10 mouse cellular contexts compared by ENCODE assay signal in the genomic region with DNA sequence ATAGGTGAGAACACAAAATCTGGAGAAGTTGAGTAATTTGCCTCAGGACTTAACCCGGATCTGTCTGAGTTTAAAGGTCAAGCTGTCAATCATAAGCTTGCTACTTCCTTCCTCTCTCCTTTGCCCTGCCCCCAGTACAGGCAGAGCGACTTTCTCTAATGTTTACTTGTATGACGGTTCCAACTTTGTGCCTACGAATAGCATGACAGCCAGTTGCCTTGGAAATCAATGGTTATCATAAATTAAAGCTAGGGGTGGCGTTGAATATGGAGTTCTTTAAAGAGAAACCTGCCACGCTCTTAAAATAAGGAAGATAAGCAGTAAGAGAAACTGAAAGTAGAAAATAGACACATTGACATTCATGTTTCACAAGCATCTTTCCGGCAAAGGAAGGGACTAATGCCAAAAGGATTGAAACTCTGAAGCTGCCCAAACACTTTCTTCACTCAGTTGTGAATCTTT. TPM values are rescaled to one million over a fixed set of nuclear protein-coding genes. Genes with fewer than 3 reads are reported as not detected.
DNase-seq lines count a peak whose midpoint lies in the region; ATAC-seq and TF ChIP-seq lines count a peak whose summit lies in the region.
"Had no signal": no experiment of that assay in that cellular context is flagged by ENCODE, and none has a peak within 500 bp of the region (broad histone marks: within the 10 kb centered on the region; RNA-seq: fewer than 3 reads in every experiment).

No protein-coding gene starts in this region.

- H3K4me2 ChIP-seq in heart, embryonic 11.5 days, result no peak overlapping the region

- DNase-seq in heart, adult 11 months, result peak; percentile 94
- peak; percentile 62 to 67 for DNase-seq in kidney, postnatal 25 days
- DNase-seq in cerebellum, postnatal 4 days (ENCODE audit: low spot score in 2 of 2), result no peak
- no peak for DNase-seq in cerebellum, adult 2 months
- DNase-seq in cerebellum, adult 11 months, result no peak

- TF ChIP-seq CTCF in cerebellum, adult 2 months (IDR thresholded peaks at IDR 0.05; ENCODE audit: borderline replicate concordance, insufficient read depth, low read depth, low read length), result no peak

- TF ChIP-seq POLR2A in cerebellum, adult 2 months (IDR thresholded peaks at IDR 0.05; ENCODE audit: borderline replicate concordance, insufficient read depth, low read length), result no peak

- H3K36me3 ChIP-seq in heart, embryonic 11.5 days (ENCODE audit: control insufficient read depth, insufficient read depth, low read length), result no peaks in the 10 kb centered on the region

- no peak overlapping the region for H3K9ac ChIP-seq in heart, embryonic 11.5 days (ENCODE audit: low read depth, low read length)

- no peaks in the 10 kb centered on the region for H3K4me1 ChIP-seq in heart, embryonic 11.5 days (ENCODE audit: control insufficient read depth, insufficient read depth, low read length)
- H3K4me1 ChIP-seq in cerebellum, adult 2 months (ENCODE audit: control insufficient read depth, insufficient read depth, low read length), result no peaks in the 10 kb centered on the region

- WGBS in heart, embryonic 11.5 days (ENCODE audit: insufficient replicate concordance), result 71% methylated on average over 7 of the region's 7 CpGs
- 66% methylated on average over 7 of the region's 7 CpGs for WGBS in cerebellum, adult 2 months

- H3K9me3 ChIP-seq in heart, embryonic 11.5 days (replicated peaks; ENCODE audit: control insufficient read depth, low read length), result no peaks in the 10 kb centered on the region

- no peak for ATAC-seq in heart, embryonic 11.5 days (replicated peaks; ENCODE audit: insufficient number of reproducible peaks, low FRiP score, low TSS enrichment)
- ATAC-seq in common myeloid progenitor, adult 5-6 weeks (replicated peaks; ENCODE audit: low read depth, poor library complexity, severe bottlenecking), result peak; percentile 90
- peak; percentile 85 for ATAC-seq in neutrophil, adult 5-6 weeks (ENCODE audit: extremely low read depth, insufficient number of reproducible peaks, low FRiP score, poor library complexity, severe bottlenecking)

- no peaks in the 10 kb centered on the region for H3K27me3 ChIP-seq in heart, embryonic 11.5 days (ENCODE audit: control insufficient read depth, insufficient read depth, low read length)
- no peaks in the 10 kb centered on the region for H3K27me3 ChIP-seq in cerebellum, adult 2 months (ENCODE audit: control insufficient read depth, insufficient read depth, low read length)
- H3K27me3 ChIP-seq: Patski had no signal

- H3K27ac ChIP-seq in heart, embryonic 11.5 days (ENCODE audit: low read depth, low read length), result no peak overlapping the region
- H3K27ac ChIP-seq in cerebellum, adult 2 months (ENCODE audit: insufficient read depth, low read length), result no peak overlapping the region

- H3K4me3 ChIP-seq in heart, embryonic 11.5 days (ENCODE audit: low read depth, low read length), result no peak overlapping the region
- no peak overlapping the region for H3K4me3 ChIP-seq in cerebellum, adult 2 months (replicated peaks; ENCODE audit: insufficient read depth, low read depth, low read length)

RNA-seq across cellular contexts. Expression of a gene that starts 18.5 kb away (rescaled TPM):
- polyA plus RNA-seq in heart, embryonic 11.5 days (2014; fragmentation: Nextera tagmentation; extraction: Ambion mirVana), result 29.7 and 52.2 TPM in 2 replicates
- total RNA-seq in common myeloid progenitor, adult 5-6 weeks (2017), result 133 and 147 TPM in 2 replicates
- total RNA-seq in neutrophil, adult 5-6 weeks (2017), result 89.3 and 97.8 TPM in 2 replicates
- polyA plus RNA-seq in cerebellum, adult 2 months (2012; rRNA removed), result 23.9 and 24.8 TPM in 2 replicates

RNA-seq across cellular contexts. Expression of a gene that starts 39.7 kb away (rescaled TPM):
- not detected in 2 replicates for polyA plus RNA-seq in heart, embryonic 11.5 days (2014; fragmentation: Nextera tagmentation; extraction: Ambion mirVana)
- not detected in 2 replicates for total RNA-seq in common myeloid progenitor, adult 5-6 weeks (2017)
- not detected in 2 replicates for total RNA-seq in neutrophil, adult 5-6 weeks (2017)
- not detected in 2 replicates for polyA plus RNA-seq in cerebellum, adult 2 months (2012; rRNA removed)
- total RNA-seq: heart, postnatal 36 days had no signal
- polyA plus RNA-seq: Patski had no signal

Comparison
In these comparisons a context has a peak if more than half of its experiments do, and no peak if none do; other contexts are left out.
1. DNase-seq: peak in heart, adult 11 months (single experiment) and kidney, postnatal 25 days (2 of 2); none in cerebellum, postnatal 4 days (0 of 2), cerebellum, adult 2 months (0 of 2) and cerebellum, adult 11 months (single experiment).